Mouse (Mus musculus) lung, postnatal 0 days (tissue): Measurements from ENCODE around the gene Zfp523.

ENCODE experiments used
- CTCF ChIP-seq: IDR thresholded peaks from 2 replicates; pipeline ENCODE4 v1.5.1; 2016; ENCODE audit warnings: antibody characterized with exemption, mild to moderate bottlenecking
- EP300 ChIP-seq: IDR thresholded peaks from 2 replicates; pipeline ENCODE4 v1.6.1; 2016; ENCODE audit warnings: antibody characterized with exemption, mild to moderate bottlenecking, control low read depth

- no peak for TF ChIP-seq EP300
- no peak for TF ChIP-seq CTCF
These were observed 47.7 kb downstream of the Zfp523 start for GRCm38 (mm10) chr17:28224615-28225014.
